Mouse (Mus musculus) brown adipose tissue, adult 24 weeks (tissue): ENCODE measurements around the gene Tnfrsf11a. TPM values are rescaled to one million over a fixed set of nuclear protein-coding genes. Genes with fewer than 3 reads are reported as not detected.

ENCODE experiments used
- H3K27ac ChIP-seq: fragments of 200-500 bp; replicated peaks from 2 replicates; pipeline ENCODE4 v1.5.1; 2012; ENCODE audit warnings: low read depth, mild to moderate bottlenecking, low read length
- H3K4me1 ChIP-seq: fragments of 200-500 bp; 2 replicates; pipeline ENCODE4 v1.6.1; 2012; ENCODE audit warnings: low read length, mixed read lengths; ENCODE audit not compliant: control insufficient read depth, insufficient read depth, insufficient read length
- H3K4me3 ChIP-seq: fragments of 200-500 bp; 2 replicates; pipeline ENCODE4 v1.5.1; 2012; ENCODE audit warnings: low read depth, mild to moderate bottlenecking, low read length, moderate library complexity; ENCODE audit not compliant: insufficient read depth
- polyA plus RNA-seq: library from polyadenylated mRNA; stranded (reverse); fragments of >200 nt; gene quantifications from 2 replicates; pipeline ENCODE4 v1.2.4, GENCODE M21; 2012; ENCODE audit not compliant: missing spikeins, insufficient read depth, insufficient read length

Gene Tnfrsf11a
- polyA plus RNA-seq, 1 experiment: 1.1 TPM

GRCm38 (mm10) chr1:105768397-105768796 is 12.1 kb upstream of the Tnfrsf11a start:
- no peaks in the 10 kb centered on the region for H3K4me1 ChIP-seq
- no peak overlapping the region for H3K27ac ChIP-seq
- H3K4me3 ChIP-seq: no peak overlapping the region

- no peak overlapping the region for H3K27ac ChIP-seq
Observed at GRCm38 (mm10) chr1:105770685-105771084, 9.8 kb upstream of the Tnfrsf11a start.

GRCm38 (mm10) chr1:105776426-105776825 is 4.1 kb upstream of the Tnfrsf11a start:
- Histone ChIP-seq H3K27ac (no peak overlapping the region), H3K4me1 (peaks cover 2% of the 10 kb centered on the region; the same call in 1 of the 2 replicates), H3K4me3 (no peak overlapping the region)

More at GRCm38 (mm10) chr1:105770685-105771084, 9.8 kb upstream of the Tnfrsf11a start:
- no peaks in the 10 kb centered on the region for H3K4me1 ChIP-seq
- H3K4me3 ChIP-seq: no peak overlapping the region

GRCm38 (mm10) chr1:105780079-105780456 is 450 bp upstream of the Tnfrsf11a start:
- peak overlapping the region; percentile 73 for H3K4me3 ChIP-seq
- no peak overlapping the region for H3K27ac ChIP-seq
- peaks cover 3% of the 10 kb centered on the region for H3K4me1 ChIP-seq

- Histone ChIP-seq H3K4me3 (peak overlapping the region; percentile 73), H3K27ac (peak overlapping the region; percentile 17; the same call in 1 of the 2 replicates), H3K4me1 (peaks cover 3% of the 10 kb centered on the region)
Observed at GRCm38 (mm10) chr1:105781391-105782146, 1.1 kb downstream of the Tnfrsf11a start.

GRCm38 (mm10) chr1:105784257-105785016 is 3.9 kb downstream of the Tnfrsf11a start:
- Histone ChIP-seq H3K4me1 (peaks cover 3% of the 10 kb centered on the region), H3K27ac (no peak overlapping the region), H3K4me3 (no peak overlapping the region)

- Histone ChIP-seq H3K27ac (no peak overlapping the region), H3K4me3 (no peak overlapping the region), H3K4me1 (peaks cover 3% of the 10 kb centered on the region)
Observed at GRCm38 (mm10) chr1:105785146-105785545, 4.6 kb downstream of the Tnfrsf11a start.

- H3K27ac ChIP-seq: no peak overlapping the region
Observed at GRCm38 (mm10) chr1:105786731-105787357, 6.3 kb downstream of the Tnfrsf11a start.

GRCm38 (mm10) chr1:105790103-105790502 is 9.6 kb downstream of the Tnfrsf11a start:
- Histone ChIP-seq H3K27ac (no peak overlapping the region; the same call in 1 of the 2 replicates), H3K4me3 (no peak overlapping the region), H3K4me1 (no peaks in the 10 kb centered on the region; the same call in 1 of the 2 replicates)

More at GRCm38 (mm10) chr1:105786731-105787357, 6.3 kb downstream of the Tnfrsf11a start:
- no peak overlapping the region for H3K4me3 ChIP-seq
- H3K4me1 ChIP-seq: no peaks in the 10 kb centered on the region; the same call in 1 of the 2 replicates

GRCm38 (mm10) chr1:105794670-105795069 is 14.2 kb downstream of the Tnfrsf11a start:
- Histone ChIP-seq H3K4me1 (no peaks in the 10 kb centered on the region), H3K4me3 (no peak overlapping the region), H3K27ac (no peak overlapping the region)

GRCm38 (mm10) chr1:105795705-105796104 is 15.2 kb downstream of the Tnfrsf11a start:
- no peak overlapping the region for H3K27ac ChIP-seq
- no peaks in the 10 kb centered on the region for H3K4me1 ChIP-seq
- H3K4me3 ChIP-seq: no peak overlapping the region

- no peak overlapping the region for H3K27ac ChIP-seq
- H3K4me3 ChIP-seq: no peak overlapping the region
Observed at GRCm38 (mm10) chr1:105800570-105800969, 20.1 kb downstream of the Tnfrsf11a start.

GRCm38 (mm10) chr1:105801252-105801651 is 20.7 kb downstream of the Tnfrsf11a start:
- H3K4me1 ChIP-seq: no peaks in the 10 kb centered on the region
- H3K4me3 ChIP-seq: no peak overlapping the region
- H3K27ac ChIP-seq: no peak overlapping the region; the same call in 1 of the 2 replicates

More at GRCm38 (mm10) chr1:105800570-105800969, 20.1 kb downstream of the Tnfrsf11a start:
- H3K4me1 ChIP-seq: no peaks in the 10 kb centered on the region

GRCm38 (mm10) chr1:105802941-105803340 is 22.4 kb downstream of the Tnfrsf11a start:
- no peaks in the 10 kb centered on the region for H3K4me1 ChIP-seq

GRCm38 (mm10) chr1:105804285-105804684 is 23.8 kb downstream of the Tnfrsf11a start:
- H3K4me1 ChIP-seq: no peaks in the 10 kb centered on the region
- no peak overlapping the region for H3K4me3 ChIP-seq
- H3K27ac ChIP-seq: no peak overlapping the region

More at GRCm38 (mm10) chr1:105802941-105803340, 22.4 kb downstream of the Tnfrsf11a start:
- no peak overlapping the region for H3K27ac ChIP-seq
- H3K4me3 ChIP-seq: no peak overlapping the region
